Mouse (Mus musculus): ENCODE measurements at regions not wholly inside any gene's neighbourhood (a gene's known extent, or its start where the extent isn't known, plus 50 kb on each side); places are given as distances from the start of the nearest gene placed in this dataset.

DNA sequence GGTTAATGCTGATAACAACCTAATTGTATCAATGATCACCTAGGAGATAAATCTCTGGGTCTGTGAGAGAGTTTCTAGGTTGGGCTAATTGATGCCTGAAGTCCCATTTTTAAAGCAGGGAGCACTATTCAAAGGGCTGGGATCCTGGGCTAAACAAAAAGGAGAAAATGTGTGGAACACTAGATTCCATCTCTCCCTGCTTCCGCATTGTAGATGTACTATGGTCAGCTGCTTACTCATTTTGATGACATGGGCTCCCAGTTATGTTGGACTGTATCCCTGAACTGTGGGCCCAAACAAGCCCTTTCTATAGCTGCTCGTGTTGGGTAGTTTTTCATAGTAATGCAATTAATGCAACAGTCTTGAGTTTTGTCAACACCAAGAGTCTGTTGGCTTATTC, 1047.1 kb downstream of the Synb start:
- Histone ChIP-seq H3K4me2 (no peak overlapping the region), H3K4me3 (ENCODE audit: low read depth, low read length) (no peak overlapping the region), H3K9me3 (ENCODE audit: low read depth, low read length) (no peaks in the 10 kb centered on the region), H3K27me3 (ENCODE audit: insufficient read depth, low read length) (no peaks in the 10 kb centered on the region), H3K27ac (ENCODE audit: low read depth) (no peak overlapping the region), H3K9ac (no peak overlapping the region), H3K36me3 (ENCODE audit: insufficient read depth) (no peaks in the 10 kb centered on the region), H3K4me1 (ENCODE audit: insufficient read depth) (no peaks in the 10 kb centered on the region)
- DNase-seq (no peak), ATAC-seq (ENCODE audit: insufficient read depth) (no peak)
- WGBS: 89% methylated on average over 2 of the region's 2 CpGs
- no peak for TF ChIP-seq CTCF (IDR thresholded peaks at IDR 0.05; ENCODE audit: low read depth)

DNA sequence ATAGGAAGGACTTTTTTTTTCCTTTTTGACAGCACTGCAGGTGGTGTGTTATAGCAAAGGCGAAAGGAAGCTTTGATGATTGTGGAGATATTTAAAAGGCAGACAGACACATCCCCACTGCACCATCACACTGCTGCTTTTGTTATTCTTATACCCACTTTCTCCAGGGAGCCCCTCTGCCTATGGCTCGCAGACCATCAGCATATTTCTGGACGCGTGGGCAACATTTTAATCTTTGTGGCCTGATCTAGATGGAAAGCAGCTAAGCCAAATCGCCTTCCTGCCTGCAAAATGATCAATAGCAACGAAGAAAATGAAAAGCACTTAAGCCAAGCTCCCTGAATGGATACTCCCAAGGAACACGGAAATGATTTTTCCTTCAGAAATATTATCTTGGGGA, 1054.0 kb downstream of the Synb start:
- Histone ChIP-seq H3K4me2 (no peak overlapping the region), H3K27me3 (ENCODE audit: insufficient read depth, low read length) (no peaks in the 10 kb centered on the region), H3K27ac (ENCODE audit: low read depth) (no peak overlapping the region), H3K9me3 (ENCODE audit: low read depth, low read length) (no peaks in the 10 kb centered on the region), H3K9ac (no peak overlapping the region), H3K4me3 (ENCODE audit: low read depth, low read length) (no peak overlapping the region), H3K4me1 (ENCODE audit: insufficient read depth) (no peaks in the 10 kb centered on the region), H3K36me3 (ENCODE audit: insufficient read depth) (no peaks in the 10 kb centered on the region)
- no peak for DNase-seq
- WGBS: 79% methylated on average over 7 of the region's 7 CpGs
- ATAC-seq (ENCODE audit: insufficient read depth): no peak
- TF ChIP-seq CTCF (IDR thresholded peaks at IDR 0.05; ENCODE audit: low read depth): no peak

DNA sequence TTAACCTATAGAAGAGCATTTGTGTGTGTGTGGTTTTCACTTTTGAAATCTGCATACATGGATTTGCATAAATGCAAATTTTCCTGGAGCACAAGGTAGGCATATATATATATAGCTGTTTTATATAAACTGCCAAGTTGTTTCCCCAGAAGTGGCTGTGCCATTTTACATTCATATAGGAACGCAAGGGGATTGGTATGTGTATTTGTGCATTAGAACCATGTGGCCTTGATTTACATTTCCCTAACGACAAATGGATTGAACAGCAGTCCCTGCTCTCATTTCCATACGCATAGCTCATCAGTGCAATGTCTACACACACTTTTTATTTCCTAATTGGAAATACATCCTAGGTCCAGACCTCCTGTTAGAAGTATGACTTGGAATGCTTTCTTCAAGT, 1069.9 kb downstream of the Synb start:
- H3K27ac ChIP-seq (ENCODE audit: low read depth): no peak overlapping the region
- H3K36me3 ChIP-seq (ENCODE audit: insufficient read depth): no peaks in the 10 kb centered on the region
- TF ChIP-seq CTCF (IDR thresholded peaks at IDR 0.05; ENCODE audit: low read depth): no peak
- no peaks in the 10 kb centered on the region for H3K27me3 ChIP-seq (ENCODE audit: insufficient read depth, low read length)
- no peak overlapping the region for H3K4me2 ChIP-seq
- no peak overlapping the region for H3K4me3 ChIP-seq (ENCODE audit: low read depth, low read length)
- H3K4me1 ChIP-seq (ENCODE audit: insufficient read depth): 0 out of 2 replicates have a peak, but pooled peaks cover 2% of the 10 kb centered on the region
- 81% methylated on average over 3 of the region's 3 CpGs for WGBS
- no peak overlapping the region for H3K9ac ChIP-seq
- no peaks in the 10 kb centered on the region for H3K9me3 ChIP-seq (ENCODE audit: low read depth, low read length)
- ATAC-seq (ENCODE audit: insufficient read depth) (no peak), DNase-seq (no peak)

- no peaks in the 10 kb centered on the region for H3K27me3 ChIP-seq (ENCODE audit: insufficient read depth, low read length)
- no peak overlapping the region for H3K27ac ChIP-seq (ENCODE audit: low read depth)
- TF ChIP-seq CTCF (IDR thresholded peaks at IDR 0.05; ENCODE audit: low read depth): no peak
- H3K4me3 ChIP-seq (ENCODE audit: low read depth, low read length): no peak overlapping the region
- 0 out of 2 replicates have a peak, but pooled peaks cover 5% of the 10 kb centered on the region for H3K4me1 ChIP-seq (ENCODE audit: insufficient read depth)
- H3K9ac ChIP-seq: no peak overlapping the region
- 58% methylated on average over 9 of the region's 9 CpGs for WGBS
- no peaks in the 10 kb centered on the region for H3K9me3 ChIP-seq (ENCODE audit: low read depth, low read length)
- ATAC-seq (ENCODE audit: insufficient read depth) (no peak), DNase-seq (peak; percentile 18)
- H3K36me3 ChIP-seq (ENCODE audit: insufficient read depth): no peaks in the 10 kb centered on the region
- H3K4me2 ChIP-seq: no peak overlapping the region
Measured at GRCm38 (mm10) chr14:68219025-68219595, 1075.0 kb downstream of the Synb start.

DNA sequence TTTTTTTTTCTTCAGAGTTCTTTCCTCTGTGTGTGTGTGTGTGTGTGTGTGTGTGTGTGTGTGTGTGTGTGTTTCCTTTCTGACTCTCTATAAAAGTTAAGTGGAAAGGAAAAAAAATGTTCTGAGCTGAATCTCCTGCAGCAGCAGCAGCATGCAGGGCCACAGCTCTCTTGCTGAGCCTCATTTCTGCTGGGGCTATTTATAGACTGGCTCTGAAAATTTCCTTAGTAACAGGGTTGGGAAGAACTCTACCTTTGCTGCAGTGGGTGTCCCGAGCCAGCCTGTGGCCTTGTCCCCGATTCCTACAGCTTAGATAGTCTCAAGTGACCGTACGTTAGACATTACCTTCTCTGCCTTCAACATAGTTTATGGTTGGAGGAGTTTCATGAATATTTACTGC, 1075.6 kb downstream of the Synb start:
- Histone ChIP-seq H3K27me3 (ENCODE audit: insufficient read depth, low read length) (no peaks in the 10 kb centered on the region), H3K36me3 (ENCODE audit: insufficient read depth) (no peaks in the 10 kb centered on the region), H3K9ac (no peak overlapping the region), H3K4me3 (ENCODE audit: low read depth, low read length) (no peak overlapping the region), H3K4me1 (ENCODE audit: insufficient read depth) (0 out of 2 replicates have a peak, but pooled peaks cover 5% of the 10 kb centered on the region), H3K9me3 (ENCODE audit: low read depth, low read length) (no peaks in the 10 kb centered on the region), H3K4me2 (no peak overlapping the region), H3K27ac (ENCODE audit: low read depth) (no peak overlapping the region)
- TF ChIP-seq CTCF (IDR thresholded peaks at IDR 0.05; ENCODE audit: low read depth): no peak
- DNase-seq: peak; percentile 17
- WGBS: 40% methylated on average over 4 of the region's 4 CpGs
- no peak for ATAC-seq (ENCODE audit: insufficient read depth)

GRCm38 (mm10) chr14:68217986-68218385, 1076.1 kb downstream of the Synb start:
- no peaks in the 10 kb centered on the region for H3K9me3 ChIP-seq (ENCODE audit: low read depth, low read length)
- TF ChIP-seq CTCF (IDR thresholded peaks at IDR 0.05; ENCODE audit: low read depth): no peak
- DNase-seq (no peak), ATAC-seq (ENCODE audit: insufficient read depth) (no peak)
- no peaks in the 10 kb centered on the region for H3K27me3 ChIP-seq (ENCODE audit: insufficient read depth, low read length)
- no peak overlapping the region for H3K4me2 ChIP-seq
- H3K36me3 ChIP-seq (ENCODE audit: insufficient read depth): no peaks in the 10 kb centered on the region
- WGBS: 71% methylated on average over 6 of the region's 6 CpGs
- H3K9ac ChIP-seq: no peak overlapping the region
- 0 out of 2 replicates have a peak, but pooled peaks cover 5% of the 10 kb centered on the region for H3K4me1 ChIP-seq (ENCODE audit: insufficient read depth)
- H3K4me3 ChIP-seq (ENCODE audit: low read depth, low read length): no peak overlapping the region
- H3K27ac ChIP-seq (ENCODE audit: low read depth): no peak overlapping the region

DNA sequence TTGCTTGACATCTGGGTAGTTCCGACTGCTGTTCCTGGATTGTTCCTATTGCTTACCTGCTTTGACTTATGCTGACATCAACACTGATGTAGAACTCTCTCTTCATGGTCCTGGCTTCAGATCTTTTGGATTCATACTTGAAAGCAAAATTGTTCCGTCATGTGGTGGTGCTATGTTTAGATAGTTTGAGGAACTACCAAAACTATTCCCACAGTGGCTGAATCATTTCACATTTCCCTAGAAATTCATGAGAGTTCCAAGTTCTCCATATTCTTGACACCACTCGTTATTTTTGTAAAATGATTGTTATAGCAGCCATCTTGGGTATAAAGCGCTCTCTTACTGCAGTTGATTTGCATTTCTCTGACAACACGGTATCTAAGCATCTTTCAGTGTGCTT, 1080.2 kb downstream of the Synb start:
- ATAC-seq (ENCODE audit: insufficient read depth): no peak
- H3K4me3 ChIP-seq (ENCODE audit: low read depth, low read length): no peak overlapping the region
- no peaks in the 10 kb centered on the region for H3K36me3 ChIP-seq (ENCODE audit: insufficient read depth)
- WGBS: 85% methylated on average over 5 of the region's 5 CpGs
- H3K27me3 ChIP-seq (ENCODE audit: insufficient read depth, low read length): no peaks in the 10 kb centered on the region
- 0 out of 2 replicates have a peak, but pooled peaks cover under 1% of the 10 kb centered on the region for H3K4me1 ChIP-seq (ENCODE audit: insufficient read depth)
- DNase-seq: no peak
- no peak overlapping the region for H3K4me2 ChIP-seq
- TF ChIP-seq CTCF (IDR thresholded peaks at IDR 0.05; ENCODE audit: low read depth): no peak
- H3K27ac ChIP-seq (ENCODE audit: low read depth): no peak overlapping the region
- H3K9ac ChIP-seq: no peak overlapping the region
- H3K9me3 ChIP-seq (ENCODE audit: low read depth, low read length): no peaks in the 10 kb centered on the region
